Mouse (Mus musculus) heart, adult 8-10 months (tissue): ENCODE results near the gene Ric1. TPM values are rescaled to one million over a fixed set of nuclear protein-coding genes. Genes with fewer than 3 reads are reported as not detected.
"Not testable (repeated sequence)": the region's sequence is repeated elsewhere in the genome, so short reads cannot be mapped to it uniquely, and the experiment has no call there.

Source experiments
- DNase-seq: peaks from one replicate; pipeline ENCODE4 v3.0.0; 2022; ENCODE audit warnings: low spot score
- total RNA-seq, 4 experiments: library from RNA; stranded (reverse); gene quantifications; 2 replicates each; pipeline ENCODE4 v1.2.4; 2022

The Ric1 gene
- total RNA-seq, 4 experiments from 2014 or later = 17.2 to 19.8 (median 18.8) TPM

- DNase-seq = no peak
Measured at GRCm38 (mm10) chr19:29527299-29527698, 5.2 kb downstream of the Ric1 start.

- no peak for DNase-seq
Measured at GRCm38 (mm10) chr19:29528568-29528967, 6.5 kb downstream of the Ric1 start.

- peak; percentile 61 for DNase-seq
Measured at GRCm38 (mm10) chr19:29534030-29534429, 11.9 kb downstream of the Ric1 start.

DNA sequence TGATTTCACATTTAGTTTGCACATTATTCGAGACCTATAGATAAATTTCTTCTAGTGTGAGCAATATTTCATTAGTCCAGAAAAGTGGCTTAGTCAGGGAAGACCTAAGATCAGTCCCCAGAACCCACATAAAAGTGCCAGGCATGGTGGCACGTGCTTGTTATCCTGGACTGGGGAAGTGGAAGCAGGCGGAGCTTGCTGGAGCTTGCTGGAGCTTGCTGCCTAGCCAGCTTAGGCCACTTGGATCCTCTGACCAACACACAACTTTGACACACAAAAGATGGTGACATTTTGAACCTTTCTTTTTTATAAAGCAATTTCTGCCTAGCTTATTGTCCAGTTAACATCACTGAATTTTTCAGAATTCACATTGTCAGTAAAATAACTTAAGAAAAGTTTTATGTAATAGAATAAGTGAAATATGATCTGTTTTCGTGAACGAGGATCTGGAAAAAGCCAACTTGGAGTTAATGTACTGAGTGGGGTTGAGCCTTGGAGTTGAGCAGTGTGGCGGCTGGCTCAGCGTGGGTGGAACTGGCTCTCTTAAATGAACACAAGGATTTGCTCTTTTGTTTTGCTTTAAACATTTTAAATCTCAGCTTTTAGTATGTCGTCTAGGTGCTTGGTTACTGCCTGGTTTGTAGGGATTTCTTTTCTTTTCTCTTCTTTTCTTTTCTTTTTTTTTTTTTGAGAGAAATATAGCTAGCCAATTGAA is 20.3 kb downstream of the Ric1 start:
- no peak for DNase-seq

DNA sequence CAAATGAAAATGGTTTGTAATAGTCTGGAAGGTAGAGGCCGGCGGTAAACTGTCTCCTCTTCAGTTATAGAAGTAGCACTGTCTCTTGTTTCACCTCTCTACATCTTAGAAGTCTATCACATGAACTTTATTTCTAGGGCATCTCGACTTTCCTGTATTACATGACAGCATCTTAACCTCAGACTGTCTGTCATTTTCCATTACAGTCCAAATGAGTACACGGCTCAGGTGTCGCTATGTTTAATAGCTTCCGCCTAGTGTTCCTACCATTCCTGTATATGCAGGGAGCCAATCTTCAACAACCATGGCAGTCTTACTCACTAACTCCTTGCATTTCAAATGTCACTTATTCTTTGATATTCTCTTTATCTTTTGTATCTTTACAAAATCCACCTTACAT is 21.9 kb downstream of the Ric1 start:
- no peak for DNase-seq

- no peak for DNase-seq
Measured at GRCm38 (mm10) chr19:29550618-29551017, 28.5 kb downstream of the Ric1 start.

DNA sequence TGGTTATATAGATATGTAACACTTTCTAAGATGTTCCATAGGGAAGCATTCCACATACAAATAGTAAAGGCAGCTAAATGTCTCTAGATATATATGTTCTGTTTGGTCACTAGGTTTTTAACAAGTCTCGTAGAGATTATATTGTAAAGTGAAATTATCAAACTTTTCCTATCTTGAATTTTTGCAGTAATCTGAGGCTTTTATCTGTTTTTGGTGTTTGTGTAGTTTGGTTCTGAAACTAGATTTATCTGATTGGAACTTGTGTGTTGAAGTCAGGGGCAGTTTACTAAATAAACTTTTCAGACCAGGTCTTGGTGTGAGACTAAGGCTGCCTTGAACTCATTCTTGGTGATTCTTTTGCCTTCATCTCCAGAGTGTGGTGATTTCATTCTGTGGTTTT is 29.0 kb downstream of the Ric1 start:
- no peak for DNase-seq

DNA sequence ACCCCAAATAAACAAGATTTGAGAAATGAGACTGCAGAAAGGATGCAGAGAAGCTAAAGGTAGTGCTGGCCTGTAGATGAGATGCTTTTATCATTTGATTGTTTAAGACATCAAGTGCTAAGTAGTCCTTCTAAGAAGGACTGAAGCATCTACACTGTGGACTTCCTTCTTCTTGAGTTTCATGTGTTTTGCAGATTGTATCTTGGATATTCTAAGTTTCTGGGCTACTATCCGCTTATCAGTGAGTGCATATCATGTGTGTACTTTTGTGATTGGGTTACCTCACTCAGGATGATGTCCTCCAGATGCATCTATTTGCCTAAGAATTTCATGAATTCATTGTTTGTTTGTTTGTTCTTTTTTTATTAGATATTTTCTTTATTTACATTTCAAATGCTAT is 29.9 kb downstream of the Ric1 start:
- DNase-seq = not testable (repeated sequence)

GRCm38 (mm10) chr19:29557171-29557845 is 35.2 kb downstream of the Ric1 start:
- DNase-seq = not testable (repeated sequence)

DNA sequence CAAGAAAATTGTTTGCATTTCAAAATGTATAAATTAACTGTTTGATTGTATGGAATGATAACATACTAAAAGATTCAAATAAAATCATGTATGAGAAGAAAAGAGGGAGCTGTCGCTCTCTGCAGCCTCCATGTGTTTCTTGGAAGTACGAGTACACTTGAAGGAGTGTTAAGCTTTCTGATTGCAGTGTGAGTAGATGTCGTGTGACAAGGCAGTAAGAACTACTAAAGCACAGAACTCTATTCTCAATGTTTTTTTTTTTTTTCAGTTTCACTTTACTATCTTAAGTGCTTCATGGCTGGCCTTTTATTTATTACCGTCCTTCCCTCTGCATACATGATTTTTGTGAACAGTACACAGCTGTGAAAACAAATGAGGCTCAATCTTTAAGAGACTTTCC is 40.1 kb downstream of the Ric1 start:
- no peak for DNase-seq

DNA sequence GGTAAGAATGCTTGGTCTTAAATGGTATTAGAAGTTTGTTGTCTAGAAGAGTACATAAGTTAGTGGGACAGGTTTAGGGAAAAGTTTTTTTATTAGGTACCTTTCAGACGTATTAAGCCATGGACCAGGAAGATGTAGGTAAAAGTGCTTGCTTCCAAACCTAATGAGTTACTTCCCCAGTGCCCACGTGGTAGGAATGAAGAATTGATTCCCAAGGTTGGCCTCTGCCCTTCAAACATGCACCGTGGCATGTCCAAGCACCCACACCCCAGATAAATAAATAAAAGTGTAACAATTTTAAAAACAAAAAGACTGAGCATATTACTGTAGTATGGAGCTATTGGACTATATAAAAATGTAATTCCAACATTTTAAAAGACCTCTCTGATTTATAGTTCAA is 40.5 kb downstream of the Ric1 start:
- no peak for DNase-seq

GRCm38 (mm10) chr19:29563258-29563779 is 41.2 kb downstream of the Ric1 start:
- peak; percentile 68 for DNase-seq

DNA sequence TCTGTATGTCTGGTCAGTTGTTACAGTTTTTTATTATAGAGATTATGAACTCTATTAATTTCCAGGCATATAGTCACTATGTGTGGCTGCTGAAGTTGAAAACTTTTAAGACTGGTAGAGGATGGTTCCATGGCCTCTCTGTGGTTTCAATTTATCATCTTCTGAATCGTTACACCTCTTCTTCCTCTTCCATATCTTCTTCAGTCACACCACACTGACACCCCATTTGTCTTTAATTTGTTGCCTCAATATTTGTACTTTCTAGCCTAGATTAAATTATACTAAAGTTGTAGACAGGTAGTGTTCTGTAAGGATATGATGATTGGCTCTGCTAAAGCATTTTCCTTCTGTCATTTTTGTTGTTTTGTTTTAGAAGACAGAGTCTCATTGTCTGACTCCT is 44.4 kb downstream of the Ric1 start:
- DNase-seq = no peak

DNA sequence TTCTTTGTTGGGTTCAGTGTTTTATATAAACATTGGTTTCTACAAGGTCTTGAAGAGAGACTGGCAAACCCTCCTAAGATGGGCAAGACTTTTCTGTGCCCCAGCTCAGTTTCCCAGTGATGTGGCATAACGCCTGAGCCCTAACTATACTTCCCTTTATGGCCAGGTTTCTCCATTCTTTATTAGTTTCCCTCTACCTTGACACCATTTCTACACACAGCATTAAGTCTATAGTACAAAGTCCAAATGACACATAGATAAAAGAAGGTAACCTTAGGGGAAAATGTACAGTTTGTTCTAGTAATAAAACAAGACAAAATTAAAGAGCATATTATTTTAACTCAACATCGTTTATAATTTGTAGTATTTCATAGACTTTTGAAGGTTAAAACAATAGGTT is 60.4 kb downstream of the Ric1 start:
- no peak for DNase-seq

- no peak for DNase-seq
Measured at GRCm38 (mm10) chr19:29583734-29584133, 61.7 kb downstream of the Ric1 start.

DNA sequence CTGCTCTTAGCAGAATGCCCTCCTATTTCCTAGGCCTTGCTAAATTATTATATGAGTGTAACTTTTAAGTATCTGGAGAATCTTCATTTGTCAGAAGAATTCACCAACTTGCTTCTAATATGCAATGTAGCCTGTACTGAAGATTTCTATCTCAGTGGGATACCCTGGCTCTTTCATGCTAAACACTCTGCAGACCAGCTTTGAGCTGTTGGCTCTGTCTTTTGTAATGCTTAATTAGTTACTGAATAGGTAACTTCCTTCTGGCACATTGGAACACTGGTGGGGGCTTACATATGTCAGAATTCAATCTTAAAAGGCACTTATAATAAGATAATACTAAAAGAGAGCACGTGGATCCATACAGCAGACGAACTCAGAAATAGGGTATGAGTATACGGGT is 71.7 kb downstream of the Ric1 start:
- not testable (repeated sequence) for DNase-seq

GRCm38 (mm10) chr19:29596276-29596675 is 74.2 kb downstream of the Ric1 start:
- DNase-seq = no peak

GRCm38 (mm10) chr19:29596985-29597384 is 74.9 kb downstream of the Ric1 start:
- peak; percentile 6 for DNase-seq

DNA sequence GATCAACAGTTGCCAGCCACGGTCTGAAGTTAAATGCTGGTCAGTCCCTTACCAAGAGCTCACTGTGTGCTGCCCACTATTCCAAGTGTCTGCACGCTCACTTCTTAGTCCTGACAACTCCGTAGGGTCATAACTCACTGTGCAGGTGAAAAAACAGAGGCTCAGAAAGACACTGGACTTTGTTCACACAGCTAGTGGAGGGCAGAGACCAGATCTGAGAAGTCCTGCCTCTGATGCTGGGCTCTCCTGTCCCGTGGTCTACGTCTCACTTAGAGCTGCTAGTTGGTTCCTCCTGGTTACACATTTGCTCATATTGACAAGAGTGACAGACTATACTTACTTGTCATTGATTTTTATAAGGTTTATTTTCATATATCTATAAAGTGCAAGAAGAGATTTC is 76.9 kb downstream of the Ric1 start:
- DNase-seq = no peak

- no peak for DNase-seq
Measured at GRCm38 (mm10) chr19:29603548-29604353, 81.7 kb downstream of the Ric1 start.

DNA sequence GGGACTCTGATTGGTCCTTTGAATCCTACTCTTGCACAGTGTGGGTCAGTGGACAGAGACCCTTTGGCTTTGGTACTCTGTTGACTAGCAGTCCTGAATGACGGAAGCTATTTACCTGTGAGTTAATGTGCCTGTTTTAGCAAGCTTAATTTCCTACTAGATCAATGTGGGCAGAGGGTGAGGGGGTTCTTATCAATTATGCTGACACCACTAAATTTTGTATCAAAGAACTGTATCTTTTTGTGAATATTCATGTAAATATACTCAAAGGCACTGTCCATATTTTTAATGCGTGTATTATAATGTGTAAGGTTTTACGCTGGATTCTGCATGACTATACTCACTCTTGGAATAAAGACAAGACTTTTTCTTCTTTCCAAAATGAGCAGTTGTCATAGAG is 82.6 kb downstream of the Ric1 start:
- no peak for DNase-seq

- DNase-seq = no peak
Measured at GRCm38 (mm10) chr19:29607521-29607920, 85.4 kb downstream of the Ric1 start.
